Mouse (Mus musculus): ENCODE data around the gene Safb2. TPM values are rescaled to one million over a fixed set of nuclear protein-coding genes. Genes with fewer than 3 reads are reported as not detected.

The Safb2 gene
- polyA plus RNA-seq, 1 experiment from 2014 or later, result 76.2 TPM

GRCm38 (mm10) chr17:56536874-56537273, 47.5 kb downstream of the Safb2 start:
- H3K4me3 ChIP-seq, result no peak overlapping the region
- no peaks in the 10 kb centered on the region for H3K36me3 ChIP-seq
- no peak overlapping the region for H3K9ac ChIP-seq
- peaks cover 41% of the 10 kb centered on the region for H3K4me1 ChIP-seq (replicated peaks)
- no peaks in the 10 kb centered on the region for H3K27me3 ChIP-seq
- no peaks in the 10 kb centered on the region for H3K9me3 ChIP-seq
- 38% methylated on average over 3 of the region's 3 CpGs for WGBS
- ATAC-seq (ENCODE audit: low FRiP score), result peak; percentile 33
- peak overlapping the region; percentile 71 for H3K27ac ChIP-seq
- no peak overlapping the region for H3K4me2 ChIP-seq

- Histone ChIP-seq H3K4me3 (no peak overlapping the region), H3K4me2 (no peak overlapping the region), H3K27me3 (no peaks in the 10 kb centered on the region), H3K36me3 (no peaks in the 10 kb centered on the region), H3K27ac (peak overlapping the region; percentile 71), H3K9ac (peak overlapping the region; percentile 21; the same call in 1 of the 2 replicates), H3K4me1 (replicated peaks) (peaks cover 41% of the 10 kb centered on the region), H3K9me3 (no peaks in the 10 kb centered on the region)
- 36% methylated on average over 14 of the region's 14 CpGs for WGBS
- peak; percentile 63 for ATAC-seq (ENCODE audit: low FRiP score)
Measured at GRCm38 (mm10) chr17:56536192-56536591, 48.2 kb downstream of the Safb2 start.

- H3K9me3 ChIP-seq, result no peaks in the 10 kb centered on the region
- H3K4me1 ChIP-seq (replicated peaks), result no peaks in the 10 kb centered on the region
- ATAC-seq (ENCODE audit: low FRiP score), result no peak
- no peak overlapping the region for H3K9ac ChIP-seq
- WGBS, result 75% methylated on average over 4 of the region's 4 CpGs
- H3K4me3 ChIP-seq, result no peak overlapping the region
- H3K27me3 ChIP-seq, result no peaks in the 10 kb centered on the region
- H3K4me2 ChIP-seq, result no peak overlapping the region
- no peaks in the 10 kb centered on the region for H3K36me3 ChIP-seq
- no peak overlapping the region for H3K27ac ChIP-seq
Measured at GRCm38 (mm10) chr17:56524943-56525342, 59.4 kb downstream of the Safb2 start.

GRCm38 (mm10) chr17:56522744-56523143, 61.6 kb downstream of the Safb2 start:
- Histone ChIP-seq H3K36me3 (no peaks in the 10 kb centered on the region), H3K27me3 (no peaks in the 10 kb centered on the region), H3K27ac (no peak overlapping the region), H3K4me3 (no peak overlapping the region), H3K9ac (no peak overlapping the region), H3K4me2 (no peak overlapping the region), H3K4me1 (replicated peaks) (no peaks in the 10 kb centered on the region), H3K9me3 (no peaks in the 10 kb centered on the region)
- ATAC-seq (ENCODE audit: low FRiP score), result no peak
- 57% methylated on average over 1 of the region's 1 CpGs for WGBS

- Histone ChIP-seq H3K4me3 (no peak overlapping the region), H3K36me3 (no peaks in the 10 kb centered on the region), H3K27me3 (peaks cover 38% of the 10 kb centered on the region), H3K9me3 (no peaks in the 10 kb centered on the region; the same call in 1 of the 2 replicates), H3K4me2 (peak overlapping the region; percentile 36), H3K4me1 (replicated peaks) (peaks cover 27% of the 10 kb centered on the region), H3K9ac (peak overlapping the region; percentile 29; the same call in 1 of the 2 replicates), H3K27ac (peak overlapping the region; percentile 62)
- WGBS, result 11% methylated on average over 13 of the region's 13 CpGs
- peak; percentile 68 for ATAC-seq (ENCODE audit: low FRiP score)
Measured at GRCm38 (mm10) chr17:56515690-56516410, 68.5 kb downstream of the Safb2 start.

- Histone ChIP-seq H3K27me3 (peaks cover 47% of the 10 kb centered on the region), H3K9me3 (no peaks in the 10 kb centered on the region; the same call in 1 of the 2 replicates), H3K9ac (peak overlapping the region; percentile 29; the same call in 1 of the 2 replicates), H3K36me3 (no peaks in the 10 kb centered on the region), H3K27ac (no peak overlapping the region), H3K4me3 (no peak overlapping the region), H3K4me1 (replicated peaks) (peaks cover 34% of the 10 kb centered on the region), H3K4me2 (no peak overlapping the region)
- 44% methylated on average over 12 of the region's 12 CpGs for WGBS
- ATAC-seq (ENCODE audit: low FRiP score), result no peak
Measured at GRCm38 (mm10) chr17:56514916-56515315, 69.5 kb downstream of the Safb2 start.

- no peaks in the 10 kb centered on the region; the same call in 1 of the 2 replicates for H3K9me3 ChIP-seq
- ATAC-seq (ENCODE audit: low FRiP score), result no peak
- H3K4me1 ChIP-seq (replicated peaks), result peaks cover 38% of the 10 kb centered on the region
- peaks cover 51% of the 10 kb centered on the region for H3K27me3 ChIP-seq
- no peaks in the 10 kb centered on the region for H3K36me3 ChIP-seq
- no peak overlapping the region for H3K4me3 ChIP-seq
- no peak overlapping the region for H3K4me2 ChIP-seq
- H3K27ac ChIP-seq, result no peak overlapping the region
- no peak overlapping the region for H3K9ac ChIP-seq
Measured at GRCm38 (mm10) chr17:56514330-56514729, 70.1 kb downstream of the Safb2 start.

- 60% methylated on average over 22 of the region's 22 CpGs for WGBS
- Histone ChIP-seq H3K4me2 (peak within 1 kb of the TSS; percentile 46), H3K4me1 (replicated peaks) (peaks cover 56% of the 10 kb centered on the region), H3K4me3 (peak within 1 kb of the TSS; percentile 22), H3K9me3 (no peaks in the 10 kb centered on the region; the same call in 1 of the 2 replicates), H3K27ac (no peak within 1 kb of the TSS), H3K36me3 (no peaks in the 10 kb centered on the region), H3K27me3 (peaks cover 55% of the 10 kb centered on the region), H3K9ac (peak within 1 kb of the TSS; percentile 49)
- ATAC-seq (ENCODE audit: low FRiP score), result no peak
Measured at GRCm38 (mm10) chr17:56512310-56512709, 72.1 kb downstream of the Safb2 start, which contains the start of gene Znrf4. Gene Znrf4, minus strand, starts transcription at chr17:56512431.

- Histone ChIP-seq H3K4me2 (peak overlapping the region; percentile 46), H3K36me3 (no peaks in the 10 kb centered on the region), H3K4me3 (peak overlapping the region; percentile 22), H3K9me3 (no peaks in the 10 kb centered on the region; the same call in 1 of the 2 replicates), H3K9ac (peak overlapping the region; percentile 49), H3K27ac (no peak overlapping the region), H3K27me3 (peaks cover 55% of the 10 kb centered on the region), H3K4me1 (replicated peaks) (peaks cover 62% of the 10 kb centered on the region)
- WGBS, result 19% methylated on average over 29 of the region's 29 CpGs
- no peak for ATAC-seq (ENCODE audit: low FRiP score)
Measured at GRCm38 (mm10) chr17:56511707-56512090, 72.7 kb downstream of the Safb2 start.

GRCm38 (mm10) chr17:56510970-56511706, 73.2 kb downstream of the Safb2 start:
- Histone ChIP-seq H3K4me2 (peak overlapping the region; percentile 46), H3K36me3 (no peaks in the 10 kb centered on the region), H3K9ac (peak overlapping the region; percentile 49), H3K27me3 (peaks cover 55% of the 10 kb centered on the region), H3K9me3 (no peaks in the 10 kb centered on the region), H3K4me3 (peak overlapping the region; percentile 22), H3K4me1 (replicated peaks) (peaks cover 64% of the 10 kb centered on the region), H3K27ac (no peak overlapping the region)
- 6% methylated on average over 60 of the region's 60 CpGs for WGBS
- ATAC-seq (ENCODE audit: low FRiP score), result no peak

Measured in hindbrain, embryonic 13.5 days (tissue).